Mouse (Mus musculus) left cerebral cortex, adult 2 months (tissue): ENCODE measurements around the gene Kcnn3. TPM values are rescaled to one million over a fixed set of nuclear protein-coding genes. Genes with fewer than 3 reads are reported as not detected.

Experiments
- DNase-seq, 2 experiments: peaks; one replicate each; pipeline ENCODE4 v3.0.0; 2021 to 2022; ENCODE audit warnings: low spot score in 2 of 2, mixed read lengths in 1 of 2; ENCODE audit errors: extremely low spot score in 1 of 2
- H3K27ac ChIP-seq: fragments of 200-600 bp; 2 replicates; pipeline ENCODE4 v1.8.1; 2022
- H3K4me3 ChIP-seq: fragments of 200-600 bp; 2 replicates; pipeline ENCODE4 v1.8.1; 2022
- CTCF ChIP-seq: fragments of 200-600 bp; IDR thresholded peaks from 2 replicates; pipeline ENCODE4 v1.8.1; 2022; ENCODE audit warnings: antibody characterized with exemption, mild to moderate bottlenecking, moderate library complexity
- intact Hi-C: fragments of 180-260 bp; cut with DNase I; formaldehyde crosslinking; loops from one replicate; pipeline ENCODE4 v1.15.1; 2025
- long read RNA-seq, 2 experiments: library from polyadenylated mRNA; stranded (forward); transcript quantifications; one replicate each; pipeline ENCODE4 v2.0.0; 2021; ENCODE audit warnings: borderline mapping rate in 2 of 2
- total RNA-seq, 2 experiments: library from RNA; stranded (reverse); gene quantifications; 2 replicates each; pipeline ENCODE4 v1.2.3; 2021

The Kcnn3 gene
- 10 to 100 TPM; 18.2 to 27.3 TPM for total RNA-seq
- long read RNA-seq, experiment 1, partial matches to known transcripts = 1 of 6 reads
- long read RNA-seq, experiment 1, other reads (novel, unspliced or antisense) = 4 of 6 reads
- long read RNA-seq, experiment 2, partial matches to known transcripts = 0 of 2 reads
- long read RNA-seq, experiment 2, other reads (novel, unspliced or antisense) = 2 of 2 reads

- DNase-seq = peak; percentile 86 to 90
- Histone ChIP-seq H3K27ac (peak within 1 kb of the TSS; percentile 25; the same call in 1 of the 2 replicates), H3K4me3 (peak within 1 kb of the TSS; percentile 56)
- TF ChIP-seq CTCF = no peak
- intact Hi-C loops = loop anchor here (5.0 kb wide), 2 partner anchors 92 to 867 kb away; partner anchors contain the start of gene Slc27a3
These were observed at the start of gene Kcnn3 for GRCm38 (mm10) chr3:89519894-89520293. TSS of gene Kcnn3 (plus strand) at chr3:89520164.

- H3K27ac ChIP-seq = no peak overlapping the region
- TF ChIP-seq CTCF = no peak
- intact Hi-C loops = no loop called here
- DNase-seq = no peak
- H3K4me3 ChIP-seq = no peak overlapping the region
These were observed 47.7 kb upstream of the Kcnn3 start for GRCm38 (mm10) chr3:89472280-89472679.

- no peak for TF ChIP-seq CTCF
- DNase-seq = no peak
- intact Hi-C loops = no loop called here
- Histone ChIP-seq H3K4me3 (no peak overlapping the region), H3K27ac (no peak overlapping the region)
These were observed 46.1 kb upstream of the Kcnn3 start for GRCm38 (mm10) chr3:89473838-89474237.

DNA sequence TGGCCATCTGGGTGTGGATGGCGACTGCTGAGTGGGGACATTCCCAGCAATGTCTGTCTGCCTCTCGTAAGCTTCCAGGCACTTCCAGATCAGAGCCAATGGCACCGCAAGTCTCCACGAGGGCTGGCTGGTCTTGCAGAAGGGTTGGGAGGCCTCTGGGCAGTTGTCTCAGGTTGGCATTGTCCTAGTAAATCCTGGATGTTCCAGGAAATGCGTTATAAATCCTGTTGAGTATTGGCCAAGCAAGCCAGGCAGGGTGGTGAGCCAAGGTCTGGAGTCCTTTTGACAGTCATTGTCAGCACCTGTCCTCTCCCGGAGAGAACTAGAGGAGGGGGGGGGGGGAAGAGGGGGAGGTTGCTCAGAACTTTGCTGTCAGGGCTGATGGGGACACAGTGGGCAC, 40.9 kb upstream of the Kcnn3 start:
- intact Hi-C loops = no loop called here
- TF ChIP-seq CTCF = no peak
- Histone ChIP-seq H3K27ac (no peak overlapping the region), H3K4me3 (no peak overlapping the region)
- no peak for DNase-seq

DNA sequence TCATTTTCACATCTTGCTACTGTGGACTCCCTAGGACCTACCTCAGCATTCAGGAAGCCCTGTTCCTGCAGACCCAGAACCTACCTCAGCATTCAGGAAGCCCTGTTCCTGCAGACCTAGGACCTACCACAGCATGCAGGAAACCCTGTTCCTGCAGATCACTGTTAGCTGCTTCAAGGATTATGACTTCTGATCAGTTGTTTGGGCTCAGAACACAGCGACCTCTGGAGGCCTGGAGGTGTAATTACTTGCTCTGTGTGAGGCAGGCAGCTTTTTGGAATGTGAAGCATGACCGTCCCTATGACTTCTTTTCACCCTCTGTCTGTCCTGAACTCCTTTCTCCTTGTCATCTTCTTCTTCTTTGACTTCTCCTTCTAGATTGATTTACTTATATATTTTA, 38.5 kb upstream of the Kcnn3 start:
- intact Hi-C loops = loop anchor here (10.0 kb wide), 1 partner anchor 137 kb away; the partner anchor contains the start of gene Adam15
- Histone ChIP-seq H3K4me3 (no peak overlapping the region), H3K27ac (no peak overlapping the region)
- peak; percentile 46 for TF ChIP-seq CTCF
- no peak for DNase-seq

- TF ChIP-seq CTCF = no peak
- Histone ChIP-seq H3K27ac (no peak overlapping the region), H3K4me3 (no peak overlapping the region)
- no peak for DNase-seq
- intact Hi-C loops = loop anchor here (10.0 kb wide), 1 partner anchor 137 kb away; the partner anchor contains the start of gene Adam15
These were observed 37.7 kb upstream of the Kcnn3 start for GRCm38 (mm10) chr3:89482249-89482648.

GRCm38 (mm10) chr3:89484766-89485524, 35.0 kb upstream of the Kcnn3 start:
- no peak overlapping the region for H3K4me3 ChIP-seq
- DNase-seq = peak; percentile 59 to 68
- TF ChIP-seq CTCF = peak; percentile 93
- H3K27ac ChIP-seq = no peak overlapping the region
- intact Hi-C loops = loop anchor here (2.0 to 10.0 kb wide), 4 partner anchors 26 to 168 kb away; partner anchors contain the start of gene Adam15

- H3K27ac ChIP-seq = no peak overlapping the region
- intact Hi-C loops = loop anchor here (5.0 to 10.0 kb wide), 3 partner anchors 39 to 169 kb away; partner anchors contain the start of gene Adam15
- TF ChIP-seq CTCF = no peak
These were observed 33.9 kb upstream of the Kcnn3 start for GRCm38 (mm10) chr3:89486111-89486510.

DNA sequence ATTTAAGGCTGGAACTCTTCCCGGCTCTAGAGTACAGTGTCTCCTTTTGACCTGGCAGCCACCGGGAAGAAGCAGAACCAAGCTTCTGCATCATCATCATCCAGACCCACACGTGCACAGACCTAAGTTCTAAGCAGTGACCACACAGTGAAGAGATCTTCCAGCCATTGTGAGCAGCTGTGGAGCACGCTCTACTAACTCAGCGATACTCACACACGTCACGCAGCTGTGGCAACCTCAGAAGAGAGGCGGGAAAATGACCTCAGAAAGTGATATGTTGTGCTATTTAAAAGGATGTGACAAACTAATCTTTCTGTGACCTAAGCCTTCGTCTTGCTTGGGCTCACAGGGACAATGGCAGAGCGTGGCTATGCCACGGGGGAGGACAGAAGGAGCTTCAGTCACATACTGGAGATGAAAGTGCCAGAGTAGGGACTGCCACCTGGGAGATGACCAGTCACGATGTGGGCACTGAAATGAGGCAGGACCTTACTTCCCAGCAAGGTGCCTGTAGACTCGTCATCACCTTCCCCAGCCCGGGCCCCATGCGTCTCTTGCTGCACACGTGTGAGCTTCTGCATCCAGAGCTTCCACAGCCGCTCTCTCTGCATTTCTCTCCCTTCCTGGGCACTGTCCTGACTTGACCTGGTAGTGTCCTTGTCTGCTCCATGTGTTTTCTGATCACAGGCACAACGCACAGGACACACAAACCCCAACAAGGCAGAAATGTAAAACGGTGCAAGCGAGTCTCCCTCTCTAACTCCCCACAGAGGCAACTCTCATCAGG, 32.9 kb upstream of the Kcnn3 start:
- intact Hi-C loops = loop anchor here (5.0 to 10.0 kb wide), 3 partner anchors 40 to 170 kb away; partner anchors contain the start of gene Adam15
- no peak for DNase-seq
- no peak overlapping the region for H3K27ac ChIP-seq
- H3K4me3 ChIP-seq = no peak overlapping the region
- no peak for TF ChIP-seq CTCF

More at GRCm38 (mm10) chr3:89486111-89486510, 33.9 kb upstream of the Kcnn3 start:
- H3K4me3 ChIP-seq = no peak overlapping the region
- DNase-seq = no peak

GRCm38 (mm10) chr3:89490790-89491189, 29.2 kb upstream of the Kcnn3 start:
- no peak overlapping the region for H3K27ac ChIP-seq
- no peak; the same call in 1 of the 2 replicates for TF ChIP-seq CTCF
- DNase-seq = no peak
- intact Hi-C loops = no loop called here
- H3K4me3 ChIP-seq = no peak overlapping the region

DNA sequence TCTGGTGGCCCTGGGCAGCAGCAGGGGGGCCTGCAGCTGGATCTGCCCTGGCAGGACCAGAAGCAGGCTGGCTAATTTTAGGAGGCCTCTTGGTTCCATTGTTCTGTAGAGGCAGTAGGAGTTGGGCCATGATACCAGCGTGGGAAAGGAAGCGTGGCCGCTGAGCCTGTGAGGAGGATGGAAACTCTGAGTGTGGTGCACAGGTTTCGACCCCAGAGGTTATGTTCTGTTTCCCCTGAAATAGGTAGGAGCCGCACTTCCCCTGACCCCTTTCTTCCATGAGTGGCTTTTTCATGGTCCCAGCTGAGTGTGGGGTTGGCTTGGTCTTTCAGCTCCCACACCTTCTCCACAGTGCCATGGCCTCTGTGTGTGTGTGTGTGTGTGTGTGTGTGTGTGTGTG, 28.4 kb upstream of the Kcnn3 start:
- no peak for TF ChIP-seq CTCF
- no peak for DNase-seq
- intact Hi-C loops = no loop called here
- H3K27ac ChIP-seq = no peak overlapping the region
- no peak overlapping the region for H3K4me3 ChIP-seq

GRCm38 (mm10) chr3:89492701-89493151, 27.2 kb upstream of the Kcnn3 start:
- no peak for DNase-seq
- TF ChIP-seq CTCF = no peak
- intact Hi-C loops = no loop called here
- Histone ChIP-seq H3K4me3 (no peak overlapping the region), H3K27ac (no peak overlapping the region)
